21 mouse cellular contexts compared by ENCODE assay signal in the genomic region with DNA sequence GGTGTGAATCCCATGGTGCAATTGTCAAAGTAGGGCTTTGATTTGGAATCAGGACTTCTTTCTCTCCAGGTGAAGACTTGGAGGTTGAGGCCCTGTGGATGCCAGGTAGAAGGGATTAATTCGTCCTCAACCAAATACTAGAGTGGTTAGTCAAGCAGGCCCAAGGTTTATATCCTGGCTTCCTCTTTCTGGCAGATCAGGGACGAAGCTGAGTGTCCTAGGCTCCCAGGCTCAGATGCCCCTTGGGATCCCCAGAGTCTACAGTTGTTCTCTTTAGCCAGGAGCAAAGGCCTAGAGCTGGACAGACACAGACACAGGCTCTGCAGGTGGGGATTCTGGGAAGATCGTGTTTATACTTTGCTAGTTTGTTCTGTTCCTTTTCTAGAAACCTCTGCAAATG. TPM values are rescaled to one million over a fixed set of nuclear protein-coding genes. Genes with fewer than 3 reads are reported as not detected.
DNase-seq lines count a peak whose midpoint lies in the region; ATAC-seq lines count a peak whose summit lies in the region.
"Had no signal": no experiment of that assay in that cellular context is flagged by ENCODE, and none has a peak within 500 bp of the region (broad histone marks: within the 10 kb centered on the region; RNA-seq: fewer than 3 reads in every experiment).

No protein-coding gene starts in this region.

- H3K27me3 ChIP-seq in kidney, embryonic 15.5 days = peaks cover 94% of the 10 kb centered on the region
- peaks cover 63% of the 10 kb centered on the region for H3K27me3 ChIP-seq in embryonic facial prominence, embryonic 13.5 days

- no peaks in the 10 kb centered on the region for H3K36me3 ChIP-seq in kidney, embryonic 15.5 days
- no peaks in the 10 kb centered on the region for H3K36me3 ChIP-seq in embryonic facial prominence, embryonic 13.5 days
- H3K36me3 ChIP-seq: heart, embryonic 15.5 days; hindbrain, embryonic 15.5 days had no signal

- peak; percentile 23 for DNase-seq in adrenal gland, adult 2 months
- DNase-seq in adrenal gland, postnatal 14 days = no peak
- no peak for DNase-seq in kidney, adult 11 months
- no peak for DNase-seq in retina, embryonic 14.5 days (ENCODE audit: low spot score)
- no peak for DNase-seq in liver
- DNase-seq: cerebellum, adult 11 months; cerebellum, adult 9-10 months; cerebellum, postnatal 25 days; forebrain, postnatal 0 days; gastrocnemius, postnatal 14 days; heart, adult 2 months; heart, postnatal 14 days had no signal

- WGBS in kidney, embryonic 15.5 days = 40% methylated on average over 3 of the region's 3 CpGs
- 15% methylated on average over 3 of the region's 3 CpGs for WGBS in embryonic facial prominence, embryonic 13.5 days

- no peak overlapping the region for H3K4me3 ChIP-seq in kidney, embryonic 15.5 days (replicated peaks)
- H3K4me3 ChIP-seq in embryonic facial prominence, embryonic 13.5 days = no peak overlapping the region
- H3K4me3 ChIP-seq: forebrain, embryonic 13.5 days; heart, adult 2 months; heart, embryonic 15.5 days; hindbrain, embryonic 15.5 days had no signal

- peak overlapping the region; percentile 80; the same call in 1 of the 2 replicates for H3K27ac ChIP-seq in kidney, embryonic 15.5 days
- 0 out of 2 replicates have a peak overlapping the region, but pooled peaks have one; percentile 48 for H3K27ac ChIP-seq in embryonic facial prominence, embryonic 13.5 days
- H3K27ac ChIP-seq: forebrain, embryonic 13.5 days; heart, adult 2 months; heart, embryonic 15.5 days; hindbrain, embryonic 15.5 days had no signal

- no peaks in the 10 kb centered on the region for H3K9me3 ChIP-seq in kidney, embryonic 15.5 days (replicated peaks)
- H3K9me3 ChIP-seq in embryonic facial prominence, embryonic 13.5 days = no peaks in the 10 kb centered on the region
- H3K9me3 ChIP-seq: forebrain, embryonic 13.5 days; heart, embryonic 15.5 days; hindbrain, embryonic 15.5 days had no signal

- peaks cover 33% of the 10 kb centered on the region for H3K4me1 ChIP-seq in kidney, embryonic 15.5 days
- peaks cover 48% of the 10 kb centered on the region for H3K4me1 ChIP-seq in embryonic facial prominence, embryonic 13.5 days
- H3K4me1 ChIP-seq: forebrain, embryonic 13.5 days had no signal

- no peak overlapping the region; the same call in 1 of the 2 replicates for H3K4me2 ChIP-seq in kidney, embryonic 15.5 days
- H3K4me2 ChIP-seq in embryonic facial prominence, embryonic 13.5 days = peak overlapping the region; percentile 70
- H3K4me2 ChIP-seq: forebrain, embryonic 13.5 days; heart, embryonic 11.5 days; heart, embryonic 15.5 days; hindbrain, embryonic 15.5 days had no signal

- H3K9ac ChIP-seq in kidney, embryonic 15.5 days = no peak overlapping the region
- H3K9ac ChIP-seq in embryonic facial prominence, embryonic 13.5 days = no peak overlapping the region
- H3K9ac ChIP-seq: forebrain, embryonic 13.5 days; forebrain, postnatal 0 days; heart, embryonic 15.5 days; hindbrain, embryonic 15.5 days had no signal

- no peak for ATAC-seq in kidney, embryonic 15.5 days (replicated peaks; ENCODE audit: low FRiP score)
- ATAC-seq in embryonic facial prominence, embryonic 13.5 days (ENCODE audit: insufficient number of reproducible peaks, insufficient read depth, low FRiP score, low TSS enrichment, low read depth) = no peak
- ATAC-seq: forebrain, embryonic 13.5 days; forebrain, postnatal 0 days; intestine, embryonic 16.5 days had no signal

RNA-seq across cellular contexts. Expression of a gene that starts 17.8 kb away (rescaled TPM):
- 100 to 1,000 TPM; 285 to 315 TPM for total RNA-seq in adrenal gland, adult 2 months (2021)
- 854 and 965 TPM in 2 replicates for polyA plus RNA-seq in adrenal gland, adult 2 months (2012; rRNA removed)
- 176 and 177 TPM in 2 replicates for total RNA-seq in adrenal gland, postnatal 14 days (2021)
- 51.1 and 54.4 TPM in 2 replicates for polyA plus RNA-seq in kidney, embryonic 15.5 days (2015; fragmentation: Nextera tagmentation; extraction: Ambion mirVana)
- 63.4 and 67.0 TPM in 2 replicates for polyA plus RNA-seq in embryonic facial prominence, embryonic 13.5 days (2015; fragmentation: Nextera tagmentation; extraction: Ambion mirVana)
- total RNA-seq: hematopoietic stem cell, adult 5-6 weeks; MEL had no signal

Comparison
In these comparisons a context has a peak if more than half of its experiments do, and no peak if none do; other contexts are left out.
1. RNA of a gene that starts 17.8 kb away (polyA plus RNA-seq): 854 to 965 TPM in adrenal gland, adult 2 months; 63.4 to 67.0 TPM in embryonic facial prominence, embryonic 13.5 days and 51.1 to 54.4 TPM in kidney, embryonic 15.5 days; every median in the first group is over 10 times any median in the second.